Mouse (Mus musculus) brain, embryonic 18.5 days (tissue): ENCODE measurements around the gene Tax1bp3.

Source experiments
- DNase-seq: peaks from one replicate; pipeline ENCODE4 v3.0.0-alpha.2; 2012; ENCODE audit warnings: low read depth, low spot score

The Tax1bp3 gene

GRCm38 (mm10) chr11:73175612-73176011 lies 1.3 kb upstream of the Tax1bp3 start:
- no peak for DNase-seq

- DNase-seq: no peak
These were observed 697 bp upstream of the Tax1bp3 start for GRCm38 (mm10) chr11:73176186-73176585.

GRCm38 (mm10) chr11:73177509-73177875 lies 609 bp downstream of the Tax1bp3 start:
- no peak for DNase-seq

- no peak for DNase-seq
These were observed 1.0 kb downstream of the Tax1bp3 start for GRCm38 (mm10) chr11:73177895-73178294.

GRCm38 (mm10) chr11:73185872-73186615 lies 9.2 kb downstream of the Tax1bp3 start:
- DNase-seq: no peak

- DNase-seq: no peak
These were observed 10.3 kb downstream of the Tax1bp3 start for GRCm38 (mm10) chr11:73187231-73187630.

- no peak for DNase-seq
These were observed 16.2 kb downstream of the Tax1bp3 start for GRCm38 (mm10) chr11:73193047-73193446.

GRCm38 (mm10) chr11:73194444-73194843 lies 17.6 kb downstream of the Tax1bp3 start:
- DNase-seq: no peak

- no peak for DNase-seq
These were observed 21.3 kb downstream of the Tax1bp3 start for GRCm38 (mm10) chr11:73198190-73198589.

- peak; percentile 84 for DNase-seq
These were observed 21.8 kb downstream of the Tax1bp3 start, which contains the start of gene Ctns for GRCm38 (mm10) chr11:73198603-73199229. Gene Ctns (minus strand): TSS chr11:73199042.

- DNase-seq: peak; percentile 89
These were observed 22.4 kb downstream of the Tax1bp3 start, which contains the start of gene Shpk for GRCm38 (mm10) chr11:73199230-73199712. Gene Shpk (plus strand): TSS chr11:73199460.

GRCm38 (mm10) chr11:73199879-73200278 lies 23.0 kb downstream of the Tax1bp3 start:
- DNase-seq: no peak

GRCm38 (mm10) chr11:73201021-73201420 lies 24.1 kb downstream of the Tax1bp3 start:
- DNase-seq: no peak

- no peak for DNase-seq
These were observed 24.7 kb downstream of the Tax1bp3 start for GRCm38 (mm10) chr11:73201597-73201996.

GRCm38 (mm10) chr11:73203895-73204294 lies 27.0 kb downstream of the Tax1bp3 start:
- DNase-seq: no peak

- no peak for DNase-seq
These were observed 28.3 kb downstream of the Tax1bp3 start for GRCm38 (mm10) chr11:73205194-73205593.

GRCm38 (mm10) chr11:73207621-73208020 lies 30.7 kb downstream of the Tax1bp3 start:
- no peak for DNase-seq

GRCm38 (mm10) chr11:73213956-73214355 lies 37.1 kb downstream of the Tax1bp3 start:
- DNase-seq: no peak

- DNase-seq: no peak
These were observed 42.8 kb downstream of the Tax1bp3 start for GRCm38 (mm10) chr11:73219671-73220070.

- no peak for DNase-seq
These were observed 43.8 kb downstream of the Tax1bp3 start for GRCm38 (mm10) chr11:73220651-73221050.

- no peak for DNase-seq
These were observed 46.0 kb downstream of the Tax1bp3 start for GRCm38 (mm10) chr11:73222846-73223245.

GRCm38 (mm10) chr11:73223966-73224365 lies 47.1 kb downstream of the Tax1bp3 start:
- DNase-seq: no peak

- DNase-seq: no peak
These were observed 49.0 kb downstream of the Tax1bp3 start for GRCm38 (mm10) chr11:73225856-73226255.
